Mouse (Mus musculus): ENCODE measurements at regions not wholly inside any gene's neighbourhood (a gene's known extent, or its start where the extent isn't known, plus 50 kb on each side); places are given as distances from the start of the nearest gene placed in this dataset.

- no peak for ATAC-seq
- no peak overlapping the region for H3K27ac ChIP-seq
- no peaks in the 10 kb centered on the region for H3K27me3 ChIP-seq (ENCODE audit: insufficient read depth, low read length)
- H3K36me3 ChIP-seq (ENCODE audit: insufficient read depth, low read length), result no peaks in the 10 kb centered on the region
- no peaks in the 10 kb centered on the region for H3K4me1 ChIP-seq (ENCODE audit: insufficient read depth, low read length)
- no peaks in the 10 kb centered on the region for H3K9me3 ChIP-seq (ENCODE audit: low read length)
- H3K4me3 ChIP-seq (ENCODE audit: low read length), result no peak overlapping the region
- DNase-seq (ENCODE audit: low spot score), result peak; percentile 1
- no peak overlapping the region for H3K4me2 ChIP-seq (ENCODE audit: low read depth, low read length)
- no peak overlapping the region for H3K9ac ChIP-seq (replicated peaks; ENCODE audit: low read length)
- no peak for TF ChIP-seq CTCF (IDR thresholded peaks at IDR 0.05; ENCODE audit: low read depth)
- 55% methylated on average over 1 of the region's 1 CpGs for WGBS
These were observed 378.1 kb upstream of the Cdh19 start for GRCm38 (mm10) chr1:111355435-111355834.

- WGBS, result 74% methylated on average over 2 of the region's 2 CpGs
- Histone ChIP-seq H3K4me1 (ENCODE audit: insufficient read depth, low read length) (no peaks in the 10 kb centered on the region), H3K9me3 (ENCODE audit: low read length) (no peaks in the 10 kb centered on the region), H3K4me2 (ENCODE audit: low read depth, low read length) (no peak overlapping the region), H3K9ac (replicated peaks; ENCODE audit: low read length) (no peak overlapping the region), H3K27me3 (ENCODE audit: insufficient read depth, low read length) (no peaks in the 10 kb centered on the region), H3K27ac (no peak overlapping the region), H3K4me3 (ENCODE audit: low read length) (no peak overlapping the region), H3K36me3 (ENCODE audit: insufficient read depth, low read length) (no peaks in the 10 kb centered on the region)
- DNase-seq (ENCODE audit: low spot score) (no peak), ATAC-seq (no peak)
- TF ChIP-seq CTCF (IDR thresholded peaks at IDR 0.05; ENCODE audit: low read depth), result no peak
These were observed 360.5 kb upstream of the Cdh19 start for GRCm38 (mm10) chr1:111337927-111338326.

GRCm38 (mm10) chr1:111302268-111302667, 324.9 kb upstream of the Cdh19 start:
- no peaks in the 10 kb centered on the region for H3K9me3 ChIP-seq (ENCODE audit: low read length)
- ATAC-seq (no peak), DNase-seq (ENCODE audit: low spot score) (no peak)
- no peak overlapping the region for H3K9ac ChIP-seq (replicated peaks; ENCODE audit: low read length)
- no peaks in the 10 kb centered on the region for H3K4me1 ChIP-seq (ENCODE audit: insufficient read depth, low read length)
- H3K4me3 ChIP-seq (ENCODE audit: low read length), result no peak overlapping the region
- H3K27ac ChIP-seq, result no peak overlapping the region
- no peak overlapping the region for H3K4me2 ChIP-seq (ENCODE audit: low read depth, low read length)
- no peaks in the 10 kb centered on the region for H3K27me3 ChIP-seq (ENCODE audit: insufficient read depth, low read length)
- no peaks in the 10 kb centered on the region for H3K36me3 ChIP-seq (ENCODE audit: insufficient read depth, low read length)
- 95% methylated on average over 11 of the region's 11 CpGs for WGBS
- no peak for TF ChIP-seq CTCF (IDR thresholded peaks at IDR 0.05; ENCODE audit: low read depth)

- ATAC-seq, result peak; percentile 61
These were observed 309.0 kb upstream of the Cdh19 start for GRCm38 (mm10) chr1:111286385-111286784.

GRCm38 (mm10) chr1:111285916-111286315, 308.5 kb upstream of the Cdh19 start:
- no peaks in the 10 kb centered on the region for H3K9me3 ChIP-seq (ENCODE audit: low read length)
- H3K4me3 ChIP-seq (ENCODE audit: low read length), result no peak overlapping the region
- no peak overlapping the region for H3K27ac ChIP-seq
- 32% methylated on average over 3 of the region's 3 CpGs for WGBS
- DNase-seq (ENCODE audit: low spot score), result peak; percentile 55
- no peaks in the 10 kb centered on the region for H3K36me3 ChIP-seq (ENCODE audit: insufficient read depth, low read length)
- peak; percentile 82 for ATAC-seq
- H3K4me2 ChIP-seq (ENCODE audit: low read depth, low read length), result no peak overlapping the region
- no peak for TF ChIP-seq CTCF (IDR thresholded peaks at IDR 0.05; ENCODE audit: low read depth)
- no peaks in the 10 kb centered on the region for H3K4me1 ChIP-seq (ENCODE audit: insufficient read depth, low read length)
- H3K9ac ChIP-seq (replicated peaks; ENCODE audit: low read length), result no peak overlapping the region
- H3K27me3 ChIP-seq (ENCODE audit: insufficient read depth, low read length), result no peaks in the 10 kb centered on the region

More at GRCm38 (mm10) chr1:111286385-111286784, 309.0 kb upstream of the Cdh19 start:
- Histone ChIP-seq H3K27ac (no peak overlapping the region), H3K36me3 (ENCODE audit: insufficient read depth, low read length) (no peaks in the 10 kb centered on the region), H3K27me3 (ENCODE audit: insufficient read depth, low read length) (no peaks in the 10 kb centered on the region), H3K4me1 (ENCODE audit: insufficient read depth, low read length) (no peaks in the 10 kb centered on the region), H3K9ac (replicated peaks; ENCODE audit: low read length) (no peak overlapping the region), H3K4me3 (ENCODE audit: low read length) (no peak overlapping the region), H3K4me2 (ENCODE audit: low read depth, low read length) (no peak overlapping the region), H3K9me3 (ENCODE audit: low read length) (no peaks in the 10 kb centered on the region)
- peak; percentile 74 for DNase-seq (ENCODE audit: low spot score)
- TF ChIP-seq CTCF (IDR thresholded peaks at IDR 0.05; ENCODE audit: low read depth), result no peak
- 38% methylated on average over 4 of the region's 4 CpGs for whole genome bisulfite sequencing

- Histone ChIP-seq H3K9ac (replicated peaks; ENCODE audit: low read length) (no peak overlapping the region), H3K4me1 (ENCODE audit: insufficient read depth, low read length) (no peaks in the 10 kb centered on the region), H3K27ac (no peak overlapping the region), H3K4me2 (ENCODE audit: low read depth, low read length) (no peak overlapping the region), H3K27me3 (ENCODE audit: insufficient read depth, low read length) (no peaks in the 10 kb centered on the region), H3K9me3 (ENCODE audit: low read length) (no peaks in the 10 kb centered on the region), H3K4me3 (ENCODE audit: low read length) (no peak overlapping the region), H3K36me3 (ENCODE audit: insufficient read depth, low read length) (no peaks in the 10 kb centered on the region)
- TF ChIP-seq CTCF (IDR thresholded peaks at IDR 0.05; ENCODE audit: low read depth), result no peak
- ATAC-seq (no peak), DNase-seq (ENCODE audit: low spot score) (no peak)
These were observed 265.4 kb upstream of the Cdh19 start for GRCm38 (mm10) chr1:111242814-111243213.

- ATAC-seq, result peak; percentile 61; the same call in 1 of the 2 replicates
- Histone ChIP-seq H3K27me3 (ENCODE audit: insufficient read depth, low read length) (no peaks in the 10 kb centered on the region), H3K36me3 (ENCODE audit: insufficient read depth, low read length) (no peaks in the 10 kb centered on the region), H3K4me3 (ENCODE audit: low read length) (no peak overlapping the region), H3K9ac (replicated peaks; ENCODE audit: low read length) (no peak overlapping the region), H3K9me3 (ENCODE audit: low read length) (no peaks in the 10 kb centered on the region), H3K4me1 (ENCODE audit: insufficient read depth, low read length) (no peaks in the 10 kb centered on the region), H3K4me2 (ENCODE audit: low read depth, low read length) (no peak overlapping the region), H3K27ac (no peak overlapping the region)
- TF ChIP-seq CTCF (IDR thresholded peaks at IDR 0.05; ENCODE audit: low read depth), result peak; percentile 70
- DNase-seq (ENCODE audit: low spot score), result peak; percentile 90
- WGBS, result 45% methylated on average over 1 of the region's 1 CpGs
These were observed 265.0 kb upstream of the Cdh19 start for GRCm38 (mm10) chr1:111242344-111242743.
